Mouse (Mus musculus): ENCODE measurements around the gene Reg3b. TPM values are rescaled to one million over a fixed set of nuclear protein-coding genes. Genes with fewer than 3 reads are reported as not detected.
A peak's percentile ranks its signal among the peaks of the same experiment; 100 is the strongest.
"Not testable (repeated sequence)": the region's sequence is repeated elsewhere in the genome, so short reads cannot be mapped to it uniquely, and the experiment has no call there.

Gene Reg3b
- polyA plus RNA-seq (2016; fragmentation: Nextera tagmentation; extraction: Ambion mirVana), result not detected in 2 replicates

- no peaks in the 10 kb centered on the region for H3K36me3 ChIP-seq
- H3K9me3 ChIP-seq, result no peaks in the 10 kb centered on the region
- no peak within 1 kb of the TSS for H3K4me2 ChIP-seq (replicated peaks)
- H3K27me3 ChIP-seq, result no peaks in the 10 kb centered on the region
- no peaks in the 10 kb centered on the region for H3K4me1 ChIP-seq
- H3K4me3 ChIP-seq, result no peak within 1 kb of the TSS
- no peak for ATAC-seq (ENCODE audit: low FRiP score, low read depth)
- H3K9ac ChIP-seq (replicated peaks), result no peak within 1 kb of the TSS
- 90% methylated on average over 2 of the region's 2 CpGs for WGBS
- H3K27ac ChIP-seq (replicated peaks), result no peak within 1 kb of the TSS
These were observed at the start of gene Reg3b for GRCm38 (mm10) chr6:78370357-78370756. Gene Reg3b (plus strand): TSS chr6:78370657.

DNA sequence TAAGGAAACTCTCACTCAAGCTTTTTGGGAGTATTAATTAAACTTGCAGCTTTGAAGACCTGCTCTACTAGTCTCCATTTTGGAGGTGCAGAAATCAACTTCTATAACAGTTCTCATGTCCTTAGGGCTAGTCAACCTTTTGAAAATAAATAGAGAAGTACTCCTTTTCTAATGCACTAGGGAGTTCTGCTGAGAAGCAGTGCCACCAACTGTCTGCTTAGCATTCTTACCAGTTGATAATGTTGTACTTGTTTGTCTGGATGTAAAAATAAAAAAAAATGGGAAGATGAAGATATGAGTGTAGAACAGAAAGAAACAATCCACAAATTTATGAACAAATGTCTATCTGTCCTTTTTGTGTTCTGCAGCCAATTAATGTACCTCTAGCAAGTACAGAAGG lies 42.7 kb upstream of the Reg3b start:
- H3K36me3 ChIP-seq, result no peaks in the 10 kb centered on the region
- no peaks in the 10 kb centered on the region for H3K27me3 ChIP-seq
- H3K9ac ChIP-seq (replicated peaks), result no peak overlapping the region
- no peaks in the 10 kb centered on the region for H3K4me1 ChIP-seq
- no peak for ATAC-seq (ENCODE audit: low FRiP score, low read depth)
- no peak overlapping the region for H3K27ac ChIP-seq (replicated peaks)
- H3K9me3 ChIP-seq, result no peaks in the 10 kb centered on the region
- H3K4me2 ChIP-seq (replicated peaks), result no peak overlapping the region
- no peak overlapping the region for H3K4me3 ChIP-seq

- Histone ChIP-seq H3K36me3 (no peaks in the 10 kb centered on the region), H3K4me3 (no peak overlapping the region), H3K4me2 (replicated peaks) (no peak overlapping the region), H3K9ac (replicated peaks) (no peak overlapping the region), H3K4me1 (no peaks in the 10 kb centered on the region), H3K9me3 (no peaks in the 10 kb centered on the region), H3K27ac (replicated peaks) (no peak overlapping the region), H3K27me3 (no peaks in the 10 kb centered on the region)
- ATAC-seq (ENCODE audit: low FRiP score, low read depth), result peak; percentile 36
- whole genome bisulfite sequencing, result 53% methylated on average over 2 of the region's 2 CpGs
These were observed 41.3 kb upstream of the Reg3b start for GRCm38 (mm10) chr6:78329166-78329565.

- H3K36me3 ChIP-seq, result no peaks in the 10 kb centered on the region
These were observed 38.4 kb upstream of the Reg3b start for GRCm38 (mm10) chr6:78331919-78332569.

GRCm38 (mm10) chr6:78340296-78340695 lies 30.2 kb upstream of the Reg3b start:
- Histone ChIP-seq H3K27me3 (no peaks in the 10 kb centered on the region), H3K9ac (replicated peaks) (no peak overlapping the region), H3K9me3 (no peaks in the 10 kb centered on the region), H3K4me1 (no peaks in the 10 kb centered on the region), H3K27ac (replicated peaks) (no peak overlapping the region), H3K4me2 (replicated peaks) (no peak overlapping the region), H3K4me3 (no peak overlapping the region), H3K36me3 (no peaks in the 10 kb centered on the region)
- no peak for ATAC-seq (ENCODE audit: low FRiP score, low read depth)

More at GRCm38 (mm10) chr6:78331919-78332569, 38.4 kb upstream of the Reg3b start:
- Histone ChIP-seq H3K27me3 (no peaks in the 10 kb centered on the region), H3K4me3 (no peak overlapping the region), H3K9me3 (no peaks in the 10 kb centered on the region), H3K9ac (replicated peaks) (no peak overlapping the region), H3K4me2 (replicated peaks) (no peak overlapping the region), H3K27ac (replicated peaks) (no peak overlapping the region), H3K4me1 (no peaks in the 10 kb centered on the region)
- 39% methylated on average over 7 of the region's 7 CpGs for WGBS
- peak; percentile 68; the same call in 1 of the 2 replicates for ATAC-seq (ENCODE audit: low FRiP score, low read depth)

GRCm38 (mm10) chr6:78341689-78342088 lies 28.8 kb upstream of the Reg3b start:
- Histone ChIP-seq H3K27ac (replicated peaks) (no peak overlapping the region), H3K4me3 (no peak overlapping the region), H3K4me2 (replicated peaks) (no peak overlapping the region), H3K36me3 (no peaks in the 10 kb centered on the region), H3K9ac (replicated peaks) (no peak overlapping the region), H3K9me3 (no peaks in the 10 kb centered on the region), H3K27me3 (no peaks in the 10 kb centered on the region), H3K4me1 (no peaks in the 10 kb centered on the region)
- ATAC-seq (ENCODE audit: low FRiP score, low read depth), result no peak
- 90% methylated on average over 2 of the region's 2 CpGs for WGBS

GRCm38 (mm10) chr6:78361971-78362563 lies 8.4 kb upstream of the Reg3b start:
- no peak overlapping the region for H3K4me3 ChIP-seq
- H3K36me3 ChIP-seq, result no peaks in the 10 kb centered on the region
- H3K27me3 ChIP-seq, result no peaks in the 10 kb centered on the region
- no peak overlapping the region for H3K27ac ChIP-seq (replicated peaks)
- 80% methylated on average over 2 of the region's 2 CpGs for WGBS
- no peak overlapping the region for H3K9ac ChIP-seq (replicated peaks)
- H3K4me1 ChIP-seq, result no peaks in the 10 kb centered on the region
- ATAC-seq (ENCODE audit: low FRiP score, low read depth), result no peak
- no peak overlapping the region for H3K4me2 ChIP-seq (replicated peaks)
- no peaks in the 10 kb centered on the region for H3K9me3 ChIP-seq

- no peak within 1 kb of the TSS for H3K4me2 ChIP-seq (replicated peaks)
- WGBS, result 82% methylated on average over 2 of the region's 2 CpGs
- no peak for ATAC-seq (ENCODE audit: low FRiP score, low read depth)
These were observed 8.3 kb downstream of the Reg3b start, which contains the start of gene Reg3d for GRCm38 (mm10) chr6:78378765-78379164. Gene Reg3d (minus strand): TSS chr6:78378865.

DNA sequence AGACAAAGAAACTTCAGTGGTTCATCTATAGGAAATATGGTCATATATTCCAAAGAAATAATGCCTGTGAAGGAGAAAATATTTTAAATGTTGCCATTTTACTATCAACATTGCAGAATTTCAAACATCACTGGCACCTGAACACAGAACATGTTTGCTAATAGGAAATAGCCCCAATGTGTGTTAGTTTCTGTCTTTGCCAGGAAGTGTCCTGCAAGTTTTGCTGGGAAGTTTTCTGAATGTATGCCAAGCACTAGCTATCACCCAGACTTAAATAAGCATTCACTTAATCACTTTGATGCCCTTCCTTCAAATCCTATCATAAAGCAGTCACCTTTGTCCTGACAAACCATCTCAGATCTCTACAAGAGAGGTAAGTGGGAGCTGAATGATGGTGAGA lies 10.0 kb downstream of the Reg3b start, which contains the start of gene Reg3a:
Gene Reg3a (plus strand): TSS at position 301 of the 400 bp plus-strand sequence.
- H3K9me3 ChIP-seq, result no peaks in the 10 kb centered on the region
- H3K9ac ChIP-seq (replicated peaks), result no peak within 1 kb of the TSS
- ATAC-seq (ENCODE audit: low FRiP score, low read depth), result no peak
- no peak within 1 kb of the TSS for H3K4me2 ChIP-seq (replicated peaks)
- no peaks in the 10 kb centered on the region for H3K27me3 ChIP-seq
- no peak within 1 kb of the TSS for H3K27ac ChIP-seq (replicated peaks)
- no peaks in the 10 kb centered on the region for H3K4me1 ChIP-seq
- H3K36me3 ChIP-seq, result no peaks in the 10 kb centered on the region
- no peak within 1 kb of the TSS for H3K4me3 ChIP-seq

More at GRCm38 (mm10) chr6:78378765-78379164, 8.3 kb downstream of the Reg3b start, which contains the start of gene Reg3d:
- H3K9me3 ChIP-seq, result no peaks in the 10 kb centered on the region
- H3K27me3 ChIP-seq, result no peaks in the 10 kb centered on the region
- no peak within 1 kb of the TSS for H3K27ac ChIP-seq (replicated peaks)
- H3K9ac ChIP-seq (replicated peaks), result no peak within 1 kb of the TSS
- no peaks in the 10 kb centered on the region for H3K36me3 ChIP-seq
- H3K4me3 ChIP-seq, result no peak within 1 kb of the TSS
- H3K4me1 ChIP-seq, result no peaks in the 10 kb centered on the region

- Histone ChIP-seq H3K4me1 (no peaks in the 10 kb centered on the region), H3K36me3 (no peaks in the 10 kb centered on the region), H3K27ac (replicated peaks) (no peak overlapping the region), H3K4me3 (no peak overlapping the region), H3K9me3 (no peaks in the 10 kb centered on the region), H3K9ac (replicated peaks) (no peak overlapping the region), H3K4me2 (replicated peaks) (no peak overlapping the region), H3K27me3 (no peaks in the 10 kb centered on the region)
- WGBS, result 87% methylated on average over 3 of the region's 3 CpGs
- ATAC-seq (ENCODE audit: low FRiP score, low read depth), result no peak
These were observed 15.2 kb downstream of the Reg3b start for GRCm38 (mm10) chr6:78385609-78386008.

DNA sequence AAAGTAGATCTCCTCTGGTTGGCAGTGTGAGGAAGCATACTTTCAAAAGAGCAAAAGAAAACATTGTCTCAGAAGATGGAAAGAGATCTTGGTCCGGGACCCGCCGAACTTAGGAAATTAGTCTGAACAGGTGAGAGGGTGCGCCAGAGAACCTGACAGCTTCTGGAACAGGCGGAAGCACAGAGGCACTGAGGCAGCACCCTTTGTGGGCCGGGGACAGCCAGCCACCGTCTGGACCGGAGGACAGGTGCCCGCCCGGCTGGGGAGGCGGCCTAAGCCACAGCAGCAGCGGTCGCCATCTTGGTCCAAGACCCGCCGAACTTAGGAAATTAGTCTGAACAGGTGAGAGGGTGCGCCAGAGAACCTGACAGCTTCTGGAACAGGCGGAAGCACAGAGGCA lies 24.9 kb downstream of the Reg3b start, which contains the start of gene Reg2:
Gene Reg2 (plus strand): TSS at position 301 of the 400 bp plus-strand sequence.
- H3K9me3 ChIP-seq; ATAC-seq (ENCODE audit: low FRiP score, low read depth): not testable (repeated sequence)
- WGBS, result 97% methylated on average over 4 of the region's 17 CpGs

GRCm38 (mm10) chr6:78422411-78422810 lies 52.0 kb downstream of the Reg3b start, which contains the start of gene Reg1:
Gene Reg1 (plus strand): TSS chr6:78422711.
- not testable (repeated sequence) for H3K4me2 ChIP-seq (replicated peaks); H3K36me3 ChIP-seq; H3K9ac ChIP-seq (replicated peaks); H3K27ac ChIP-seq (replicated peaks); H3K27me3 ChIP-seq; H3K4me1 ChIP-seq; H3K9me3 ChIP-seq; H3K4me3 ChIP-seq; ATAC-seq (ENCODE audit: low FRiP score, low read depth)

More for the DNA sequence above, 24.9 kb downstream of the Reg3b start, which contains the start of gene Reg2:
- not testable (repeated sequence) for H3K27me3 ChIP-seq; H3K4me3 ChIP-seq; H3K4me1 ChIP-seq; H3K27ac ChIP-seq (replicated peaks); H3K9ac ChIP-seq (replicated peaks); H3K4me2 ChIP-seq (replicated peaks); H3K36me3 ChIP-seq

Measured in midbrain, embryonic 12.5 days (tissue).